Mouse (Mus musculus) frontal cortex, adult (tissue): ENCODE results near the gene Kras.
A peak's percentile ranks its signal among the peaks of the same experiment; 100 is the strongest.

Experiments used
- ATAC-seq: cut with Nextera tagmentation; 2 replicates; pipeline ENCODE4 v1.9.2; 2017; ENCODE audit warnings: mild to moderate bottlenecking, moderate library complexity, mixed read lengths; ENCODE audit not compliant: low TSS enrichment

Gene Kras

DNA sequence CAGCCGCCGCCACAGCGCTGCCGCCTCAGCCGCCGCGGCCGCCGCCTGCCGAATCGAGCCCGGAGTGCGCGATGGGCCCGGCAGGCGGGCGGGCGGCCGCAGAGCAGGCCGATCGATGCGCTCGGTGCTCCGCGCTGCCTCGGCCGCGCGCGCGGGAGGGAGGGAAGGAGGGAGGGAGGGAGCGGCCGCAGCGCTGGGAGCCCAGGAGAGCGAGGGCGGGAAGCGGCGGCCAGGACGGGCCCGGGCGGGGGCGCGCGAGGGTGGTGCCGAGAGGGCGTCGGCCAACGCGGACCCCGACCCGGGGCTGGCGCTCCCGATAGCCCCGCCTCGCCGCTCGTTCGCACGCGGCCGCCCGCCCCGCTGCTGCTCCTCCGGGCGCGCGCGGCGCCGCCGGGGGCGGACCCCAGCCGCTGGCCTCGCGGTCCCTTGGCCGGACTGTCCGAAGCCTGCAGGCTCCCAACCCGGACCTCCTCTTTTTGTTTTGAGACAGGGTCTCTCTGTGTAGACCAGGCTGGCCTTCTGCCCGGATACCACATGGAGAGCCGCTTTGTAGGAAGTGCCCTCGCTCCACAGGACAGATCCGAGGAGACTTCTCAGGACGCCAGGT is at the start of gene Kras:
Gene Kras (minus strand): TSS at position 55 of the 607 bp plus-strand sequence.
- ATAC-seq = peak; percentile 87

DNA sequence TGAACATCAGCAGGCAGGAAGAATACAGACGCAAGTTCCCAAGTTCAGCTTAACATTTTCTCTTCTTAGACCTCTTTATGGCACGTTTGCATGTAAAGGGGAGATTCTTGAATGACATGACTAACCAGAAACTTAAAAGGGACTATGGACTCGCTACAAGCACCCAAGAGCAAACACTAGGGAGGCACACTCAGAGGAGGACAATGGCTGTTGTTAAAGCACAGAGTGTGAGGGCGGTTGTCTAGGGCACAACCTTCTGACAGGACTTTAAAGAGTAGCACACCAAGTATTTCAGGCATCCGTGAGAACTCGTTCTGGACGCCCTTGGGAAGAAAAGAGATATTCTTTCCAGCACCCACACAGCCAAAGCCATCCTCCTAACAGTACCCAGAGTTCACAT is 47.6 kb upstream of the Kras start:
- no peak for ATAC-seq

DNA sequence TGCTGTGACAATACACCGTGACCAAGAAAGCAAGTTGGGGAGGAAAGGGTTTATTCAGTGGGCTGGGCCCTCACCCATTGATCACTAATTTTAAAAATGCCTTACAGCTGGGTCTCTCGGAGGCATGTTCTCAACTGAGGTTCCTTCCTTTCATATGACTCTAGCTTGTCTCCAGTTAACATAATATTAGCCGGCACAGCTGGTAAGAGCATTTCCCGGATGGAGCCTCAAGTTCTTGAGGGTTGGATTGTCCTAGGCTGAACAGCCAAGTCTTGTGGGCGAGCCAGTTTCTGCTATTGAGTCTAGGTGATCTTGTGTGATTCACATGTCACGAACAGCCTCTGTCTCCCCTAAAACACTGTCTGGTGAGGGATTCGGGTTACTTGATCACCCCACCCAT is 46.9 kb upstream of the Kras start:
- no peak for ATAC-seq

DNA sequence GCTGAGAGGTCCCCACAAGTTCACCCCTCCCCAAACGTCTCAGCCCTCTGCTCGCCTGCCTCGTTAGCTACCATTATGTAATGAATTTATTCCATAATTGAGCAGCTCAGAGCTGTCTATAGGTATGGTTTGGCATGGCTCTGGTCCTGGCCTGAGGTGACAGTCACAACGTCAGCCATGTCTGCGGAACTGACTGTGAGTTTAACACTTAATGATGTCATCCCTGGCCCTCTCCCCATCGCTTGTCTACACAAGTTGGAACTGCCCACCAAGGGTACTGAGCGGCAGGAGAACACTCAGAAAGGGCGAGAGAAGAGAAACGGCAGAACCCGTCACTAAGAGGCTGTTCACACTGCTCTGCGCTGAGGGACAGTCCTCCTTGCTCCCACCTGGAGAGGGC is 45.1 kb upstream of the Kras start:
- no peak for ATAC-seq

DNA sequence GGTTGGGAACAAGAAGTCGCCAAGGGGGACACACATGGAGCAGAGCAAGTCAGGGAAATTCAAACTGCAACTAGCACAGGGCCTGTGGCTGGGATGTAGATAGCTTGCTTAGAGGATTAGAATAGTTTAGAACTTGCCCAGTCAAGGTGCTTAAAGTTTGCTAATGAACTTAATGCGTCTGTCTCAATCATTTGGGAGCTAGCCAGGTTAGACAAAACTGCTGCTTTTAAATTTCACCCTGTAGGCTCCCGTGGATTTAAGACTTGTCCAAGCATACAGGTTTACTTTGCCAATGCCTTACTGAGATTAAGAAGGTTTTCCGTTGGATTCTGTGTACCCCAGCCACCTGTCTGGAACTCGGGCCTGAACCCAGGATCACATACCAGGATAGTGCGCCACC is 43.1 kb upstream of the Kras start:
- ATAC-seq = no peak

DNA sequence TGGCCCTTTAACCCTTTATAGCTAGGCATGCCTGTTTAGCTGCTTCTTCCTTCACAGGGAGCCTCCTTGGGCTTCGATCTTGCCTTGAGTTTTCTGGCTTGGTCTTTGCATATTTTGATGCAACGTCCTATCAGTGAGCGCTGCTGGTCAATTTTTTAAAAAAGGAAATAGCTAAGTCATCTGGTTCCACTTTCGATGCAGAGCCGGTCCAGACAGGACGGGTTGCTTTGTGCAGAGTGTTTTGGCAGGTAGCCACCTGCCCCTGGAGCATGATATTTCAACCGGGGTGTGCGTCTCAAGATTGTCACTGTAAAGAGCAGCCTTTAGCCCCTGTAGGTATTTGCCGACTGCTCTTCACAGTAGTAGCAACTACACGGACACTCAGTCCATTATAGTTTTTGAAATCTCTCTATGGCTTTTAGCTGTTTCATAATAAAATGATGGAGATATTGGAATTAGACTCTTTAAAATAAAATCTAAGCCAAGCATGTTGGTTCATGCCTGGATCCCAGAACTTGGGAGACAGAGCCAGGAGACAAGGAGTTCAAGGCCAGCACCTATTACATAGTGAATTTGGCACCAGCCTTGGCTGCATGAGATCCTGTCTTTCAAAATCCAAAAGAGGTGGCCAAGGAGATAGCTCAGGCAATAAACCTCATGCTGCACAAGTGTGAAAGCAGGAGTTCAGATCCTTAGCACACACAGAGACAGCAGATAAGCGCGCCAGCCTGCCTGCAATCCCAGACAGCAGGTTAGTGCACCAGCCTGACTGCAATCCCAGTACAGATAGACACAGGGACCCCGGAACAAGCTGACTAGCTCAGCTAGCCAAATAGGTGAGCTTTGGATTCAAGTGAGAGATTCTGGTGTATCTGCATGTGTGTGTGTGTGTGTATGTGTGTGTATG is 41.6 kb upstream of the Kras start:
- ATAC-seq = no peak

DNA sequence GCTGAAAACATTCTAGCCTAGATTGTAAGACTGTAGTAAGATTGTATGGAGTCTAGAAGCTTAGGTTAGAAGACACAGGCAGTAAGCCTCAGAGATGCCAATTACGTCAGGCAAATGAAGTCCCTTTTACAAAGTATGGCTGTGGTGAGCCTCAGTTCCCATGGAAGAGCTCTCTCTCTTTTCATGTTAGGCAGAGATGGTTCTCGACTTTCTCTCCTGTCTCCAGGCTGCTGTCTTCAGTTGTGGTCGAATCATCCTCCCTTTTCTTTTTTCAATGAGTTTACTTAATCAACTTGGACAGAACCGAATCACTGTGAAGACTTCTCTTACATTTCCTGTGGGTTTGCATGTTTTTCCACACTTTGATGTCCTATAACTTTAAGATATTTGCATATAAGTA is 35.6 kb upstream of the Kras start:
- no peak for ATAC-seq

DNA sequence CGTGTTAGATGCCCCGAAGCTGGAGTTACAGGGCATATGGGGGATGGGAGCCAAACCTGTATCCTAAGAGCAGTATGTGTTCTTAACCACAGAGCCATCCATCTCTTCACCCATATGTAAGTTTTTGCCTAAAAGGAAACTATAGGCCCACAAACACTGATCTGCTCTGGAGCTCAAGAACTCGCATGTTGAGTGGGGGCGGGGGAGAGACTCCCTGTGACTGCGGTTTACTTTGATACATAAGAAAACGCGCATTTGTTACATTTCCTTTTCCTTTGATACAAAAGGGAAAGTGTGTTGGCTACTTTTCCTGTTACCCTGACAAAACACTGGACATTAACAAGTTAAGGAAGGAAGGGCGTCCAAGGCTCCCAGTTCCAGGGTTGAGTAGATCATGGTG is 34.2 kb upstream of the Kras start:
- ATAC-seq = no peak

DNA sequence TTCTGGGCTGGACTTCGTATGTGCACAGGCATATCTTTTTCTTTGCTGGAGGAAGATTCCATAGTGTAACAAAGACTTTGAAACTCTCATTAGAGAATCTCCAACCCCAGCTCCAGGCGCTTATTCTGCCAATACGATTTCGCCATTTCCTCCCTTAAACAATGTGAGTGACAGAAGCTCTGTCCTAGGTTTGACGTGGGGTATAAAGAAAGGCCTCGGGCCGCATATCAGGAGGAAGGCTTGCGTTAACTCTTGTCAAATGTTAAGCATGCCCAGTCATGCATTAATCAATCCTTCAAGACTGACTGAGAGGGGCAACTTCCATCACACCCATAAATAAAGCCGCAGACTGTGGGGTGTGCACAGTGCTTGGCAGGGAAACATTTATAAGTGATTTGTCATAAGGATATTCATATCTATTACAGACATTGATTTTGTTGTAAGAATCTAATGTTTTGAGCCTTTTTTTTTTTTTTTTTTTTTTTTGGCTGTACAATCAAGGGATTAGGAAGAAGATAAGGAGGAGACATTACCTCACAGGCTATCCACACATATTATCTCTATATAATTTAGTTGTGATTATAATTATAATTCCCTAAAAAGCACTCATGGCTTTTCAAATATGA is 27.2 kb upstream of the Kras start:
- no peak for ATAC-seq

DNA sequence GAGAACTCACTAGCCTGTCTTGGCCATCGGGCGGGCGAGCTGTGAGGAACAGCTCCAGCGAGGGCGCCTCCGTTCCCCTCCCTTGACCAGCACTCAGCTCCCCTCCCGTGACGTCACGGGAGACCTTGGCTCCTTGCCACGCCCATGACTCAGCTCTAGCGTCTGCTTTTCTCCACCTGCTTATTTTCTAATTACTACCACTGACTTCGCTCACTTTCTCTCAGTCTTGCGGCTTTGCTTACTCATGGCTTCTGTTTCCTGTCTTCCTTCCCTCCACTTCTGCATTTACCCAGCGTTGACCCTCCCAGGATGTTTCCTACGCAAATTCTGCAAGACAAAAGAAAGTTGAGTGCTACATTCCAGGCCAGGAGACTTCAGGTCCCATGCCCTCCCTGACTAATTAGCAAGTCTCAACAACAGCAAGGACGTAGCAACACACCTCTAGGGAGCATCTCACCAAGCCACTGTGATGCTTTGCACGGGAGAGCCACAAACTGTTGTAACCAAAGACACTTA is 26.3 kb upstream of the Kras start:
- no peak for ATAC-seq

DNA sequence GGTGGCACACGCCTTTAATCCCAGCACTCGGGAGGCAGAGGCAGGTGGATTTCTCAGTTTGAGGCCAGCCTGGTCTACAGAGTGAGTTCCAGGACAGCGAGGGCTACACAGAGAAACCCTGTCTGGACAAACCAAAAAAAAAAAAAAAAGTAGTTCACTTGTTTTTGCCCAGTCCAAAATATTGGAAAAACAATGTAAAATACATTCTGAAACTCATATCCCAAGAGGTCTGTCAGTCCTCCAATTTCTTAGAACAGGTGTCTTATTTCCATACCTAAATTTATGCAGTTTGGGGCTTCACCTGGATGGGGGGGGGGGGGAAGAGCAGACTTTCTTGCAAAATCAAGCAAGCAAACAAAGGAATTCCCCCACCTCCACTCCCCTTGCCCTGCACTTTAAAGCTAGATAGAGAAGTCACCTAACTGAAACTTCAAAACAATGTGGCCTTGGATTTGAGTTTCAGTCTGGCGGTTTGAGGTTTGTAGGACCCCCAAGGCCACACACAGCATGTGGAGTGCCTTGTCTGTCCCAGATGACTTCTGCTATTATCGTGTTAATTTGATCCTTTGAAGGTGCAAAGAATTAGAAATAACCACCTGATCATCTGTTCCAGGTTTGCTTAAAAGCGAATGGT is 25.7 kb upstream of the Kras start:
- no peak for ATAC-seq

DNA sequence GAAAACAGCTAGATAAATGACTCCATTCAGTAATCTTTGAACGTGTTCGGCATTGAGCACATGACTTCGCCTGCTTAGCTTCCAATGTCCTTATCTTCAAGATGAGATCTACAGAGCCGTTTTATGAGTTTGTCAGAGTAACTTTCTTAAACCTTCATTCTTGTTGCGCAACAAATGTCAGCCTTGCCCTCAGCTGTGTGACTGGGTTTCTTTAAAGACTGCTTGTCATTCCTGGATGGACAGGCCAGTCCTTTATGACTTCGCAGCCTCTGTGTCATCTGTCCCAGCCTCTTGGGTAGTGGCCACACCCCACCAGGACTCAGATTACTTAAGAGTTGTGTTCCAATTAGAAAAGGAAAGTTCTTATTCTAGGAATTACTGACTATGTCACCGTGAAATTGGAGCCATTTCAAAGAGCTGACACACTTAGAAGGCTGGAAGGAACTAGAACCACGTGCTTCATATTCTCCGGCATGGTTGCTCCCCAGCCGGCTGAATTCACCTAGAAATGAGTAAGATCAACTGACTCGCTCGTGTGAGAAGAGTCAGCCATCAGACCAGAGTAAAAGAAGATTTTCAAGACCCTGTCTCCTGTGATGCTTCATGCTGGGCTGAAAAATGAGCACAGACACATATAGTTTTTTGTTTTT is 24.1 kb upstream of the Kras start:
- ATAC-seq = no peak

DNA sequence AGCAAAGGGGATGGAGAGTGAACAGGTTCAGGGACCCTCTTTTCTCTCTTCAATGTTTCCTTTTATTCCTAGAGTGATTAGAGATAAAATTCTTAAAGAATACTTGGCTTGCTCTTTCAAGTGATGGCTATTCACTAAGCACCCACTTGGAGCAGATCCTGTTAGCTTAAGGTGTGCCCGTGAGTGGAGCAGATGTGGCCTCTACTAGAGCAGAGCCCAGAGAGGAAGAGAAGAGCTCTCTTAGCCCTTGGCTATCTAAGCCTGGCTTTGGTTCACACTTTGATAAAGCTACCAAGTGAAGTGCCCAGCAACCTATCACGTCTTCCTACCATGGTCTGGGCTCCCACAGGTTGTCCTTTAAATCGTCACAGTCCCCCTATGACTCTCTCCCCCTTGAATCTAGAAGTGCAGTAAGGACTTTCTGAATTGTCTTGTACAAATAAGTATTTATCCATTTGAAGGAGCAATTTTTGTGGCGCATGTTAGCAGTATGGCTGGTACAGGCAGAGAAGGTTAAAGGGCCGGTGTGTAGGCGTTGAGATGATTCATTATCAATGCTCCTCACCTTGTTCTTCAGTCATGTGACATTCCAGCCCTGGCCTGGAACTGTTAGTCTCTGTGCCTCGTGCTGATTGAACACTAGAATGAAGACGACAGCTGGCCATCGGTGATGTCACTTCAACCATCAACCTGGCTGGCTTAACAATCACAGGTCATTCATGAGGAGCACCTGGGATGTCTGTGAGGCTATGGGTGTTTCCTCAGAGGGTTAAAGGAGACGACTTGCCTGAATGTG is 22.3 kb upstream of the Kras start:
- no peak for ATAC-seq

DNA sequence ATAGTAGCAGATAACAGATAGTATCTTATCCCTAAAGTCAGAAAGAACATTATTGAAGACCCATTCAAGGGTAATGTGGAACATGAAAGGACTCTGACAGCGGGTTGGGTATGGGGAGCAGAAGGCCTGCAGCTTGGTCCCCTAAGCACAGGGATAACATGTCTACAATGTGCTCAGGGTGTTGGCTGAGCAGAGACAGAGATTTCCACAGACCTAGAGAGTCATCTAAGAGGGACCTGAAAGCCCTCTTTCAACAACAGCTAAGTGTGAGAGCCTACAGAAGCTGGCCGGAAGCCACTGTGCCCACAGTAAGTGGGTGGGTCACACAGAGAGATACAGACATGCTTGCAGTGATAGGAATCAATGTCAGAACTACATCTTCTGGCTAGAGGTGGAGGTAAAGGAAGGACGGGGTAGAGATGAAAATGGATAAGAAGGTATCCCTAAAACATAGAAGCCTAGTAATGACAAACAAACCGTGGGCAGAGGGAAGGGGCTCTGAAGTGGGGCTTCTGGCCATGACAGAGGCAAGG is 19.3 kb upstream of the Kras start:
- ATAC-seq = no peak

DNA sequence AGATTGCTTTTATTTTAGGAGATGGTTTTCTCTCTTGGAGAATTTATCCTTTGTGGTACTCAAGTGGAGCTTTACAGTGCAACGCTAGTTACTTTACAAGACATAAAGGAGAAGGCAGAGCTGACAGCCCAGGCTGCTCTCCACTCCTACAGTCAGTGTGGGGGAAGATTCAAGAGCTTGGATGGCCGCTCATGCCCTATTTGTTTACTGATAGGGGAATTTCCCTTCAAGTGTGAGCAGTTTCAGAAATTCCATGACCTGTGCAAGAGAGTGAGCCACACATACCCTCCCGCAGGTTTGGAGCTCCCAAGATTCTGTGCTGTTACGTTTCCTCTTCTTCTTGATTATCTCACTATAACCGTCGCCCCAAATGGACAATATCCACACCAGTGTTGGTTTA is 17.7 kb upstream of the Kras start:
- peak; percentile 47 for ATAC-seq

DNA sequence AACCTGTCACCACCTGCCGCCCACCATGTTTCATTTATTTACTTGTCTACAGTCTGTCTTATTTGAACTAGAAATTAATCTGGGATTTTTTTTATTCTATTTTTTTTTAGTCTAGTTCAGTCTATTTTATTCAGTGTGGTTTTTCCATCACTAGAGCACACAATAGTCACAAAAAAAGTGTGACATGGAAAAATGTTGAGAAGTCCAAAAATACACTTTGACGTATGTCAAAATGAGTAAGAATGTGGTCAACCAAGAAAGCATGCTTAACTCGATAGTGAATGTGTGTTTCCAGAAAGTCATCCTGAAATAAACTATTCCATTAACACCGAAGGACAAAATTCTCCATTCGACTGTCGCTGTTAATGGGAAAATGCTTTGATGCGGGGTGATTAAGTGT is 12.3 kb upstream of the Kras start:
- ATAC-seq = no peak

DNA sequence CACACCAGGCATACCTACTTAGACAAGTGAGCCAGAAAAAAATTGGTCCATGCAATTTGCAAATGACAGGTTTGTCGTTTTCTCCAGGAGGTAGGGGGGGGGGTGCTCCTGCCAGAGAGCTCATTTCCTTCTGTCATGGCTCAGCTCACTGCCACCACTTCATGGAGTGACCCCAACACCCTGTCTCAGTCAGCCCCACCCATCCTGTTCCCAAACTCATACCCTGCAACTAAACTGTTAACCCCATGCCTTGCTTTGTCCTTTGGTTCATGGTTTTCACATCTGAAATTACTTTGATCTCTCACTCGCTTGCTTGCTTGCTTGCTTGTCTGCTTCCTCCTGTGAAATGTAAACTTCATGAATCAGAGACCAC is 6.6 kb upstream of the Kras start:
- no peak for ATAC-seq

DNA sequence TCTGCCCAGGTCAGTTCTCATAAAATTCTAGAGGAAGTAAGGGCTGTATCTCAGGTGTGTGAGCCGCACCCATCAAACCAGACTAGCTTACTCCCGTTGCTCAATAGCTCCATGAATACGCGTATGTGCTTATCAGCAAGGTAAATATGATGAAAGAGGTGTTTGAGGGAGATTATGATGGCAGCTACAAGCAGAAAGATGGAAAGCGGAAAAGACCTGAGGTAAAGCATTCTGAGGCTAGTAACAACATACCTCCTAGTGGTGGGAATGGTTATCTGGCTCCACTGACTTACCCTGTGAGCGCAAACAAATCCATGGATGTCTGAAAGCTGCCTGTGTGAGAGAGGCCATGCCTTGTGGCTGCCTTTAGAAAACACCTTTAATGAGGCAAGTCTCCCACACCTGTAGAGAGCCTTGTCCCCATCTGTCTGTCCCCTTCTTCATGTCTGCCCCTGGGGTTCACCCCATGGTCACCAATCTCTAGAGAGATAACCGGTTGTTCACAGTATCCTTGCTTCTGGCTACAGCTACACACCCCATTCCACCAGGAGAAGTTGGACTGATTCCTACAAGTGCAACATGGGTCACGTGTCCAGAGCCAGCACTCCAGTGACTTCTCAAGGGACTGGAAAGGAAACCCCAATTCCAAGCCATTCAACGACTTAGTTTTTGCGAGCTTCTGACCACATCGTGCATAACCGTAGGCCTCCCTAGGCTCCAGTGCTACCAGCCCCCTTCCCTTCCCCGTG is 6.1 kb upstream of the Kras start:
- no peak for ATAC-seq

DNA sequence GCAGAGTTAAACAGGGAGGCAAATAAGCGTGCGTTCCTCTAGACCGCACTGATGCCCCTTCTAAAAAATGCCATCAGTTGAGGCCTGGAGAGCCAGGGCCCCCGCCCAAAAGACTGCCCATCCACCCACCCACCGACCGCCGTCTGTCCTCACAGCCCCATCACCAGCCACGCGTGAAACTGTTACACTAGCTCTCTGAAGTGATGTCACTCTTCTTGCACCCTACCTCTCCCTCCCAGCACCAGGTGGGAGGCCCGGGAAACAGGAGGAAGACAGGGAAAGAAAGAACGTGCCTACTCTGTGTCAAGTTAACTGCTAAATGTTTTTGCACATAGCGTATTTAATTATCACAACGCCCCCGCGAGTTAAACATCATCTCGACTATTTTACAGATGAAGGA is 781 bp upstream of the Kras start:
- ATAC-seq = peak; percentile 58
